Mouse (Mus musculus): ENCODE results near the gene Dlx6. TPM values are rescaled to one million over a fixed set of nuclear protein-coding genes. Genes with fewer than 3 reads are reported as not detected.

Gene Dlx6
- polyA plus RNA-seq, 1 experiment from 2014 or later = not detected

DNA sequence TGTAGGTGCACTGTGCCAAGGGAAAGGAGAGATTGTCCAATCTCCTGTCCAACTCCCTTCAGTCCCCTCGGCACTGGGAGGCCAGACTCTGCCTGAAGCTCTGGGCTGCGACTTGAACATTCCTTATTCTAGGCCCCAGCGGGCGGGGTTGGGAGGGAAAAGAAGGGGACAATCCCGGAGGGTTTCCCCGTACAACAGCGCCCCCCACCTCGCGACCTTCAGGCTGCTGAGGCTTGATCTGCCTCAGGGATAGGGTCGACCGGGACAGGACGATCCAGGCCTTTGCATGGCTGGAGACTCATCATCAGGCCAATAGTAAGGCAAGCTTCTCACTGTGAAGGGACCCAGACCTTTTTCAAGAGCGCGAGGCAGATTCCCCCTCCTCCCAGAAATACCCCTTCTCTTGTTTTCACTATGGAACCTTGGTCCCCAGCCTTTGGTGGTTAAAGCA, 15.7 kb downstream of the Dlx6 start:
- Histone ChIP-seq H3K9ac (ENCODE audit: low read depth, low read length) (no peak overlapping the region), H3K27me3 (replicated peaks; ENCODE audit: control insufficient read depth, insufficient read depth, low read length) (peaks cover 98% of the 10 kb centered on the region)

DNA sequence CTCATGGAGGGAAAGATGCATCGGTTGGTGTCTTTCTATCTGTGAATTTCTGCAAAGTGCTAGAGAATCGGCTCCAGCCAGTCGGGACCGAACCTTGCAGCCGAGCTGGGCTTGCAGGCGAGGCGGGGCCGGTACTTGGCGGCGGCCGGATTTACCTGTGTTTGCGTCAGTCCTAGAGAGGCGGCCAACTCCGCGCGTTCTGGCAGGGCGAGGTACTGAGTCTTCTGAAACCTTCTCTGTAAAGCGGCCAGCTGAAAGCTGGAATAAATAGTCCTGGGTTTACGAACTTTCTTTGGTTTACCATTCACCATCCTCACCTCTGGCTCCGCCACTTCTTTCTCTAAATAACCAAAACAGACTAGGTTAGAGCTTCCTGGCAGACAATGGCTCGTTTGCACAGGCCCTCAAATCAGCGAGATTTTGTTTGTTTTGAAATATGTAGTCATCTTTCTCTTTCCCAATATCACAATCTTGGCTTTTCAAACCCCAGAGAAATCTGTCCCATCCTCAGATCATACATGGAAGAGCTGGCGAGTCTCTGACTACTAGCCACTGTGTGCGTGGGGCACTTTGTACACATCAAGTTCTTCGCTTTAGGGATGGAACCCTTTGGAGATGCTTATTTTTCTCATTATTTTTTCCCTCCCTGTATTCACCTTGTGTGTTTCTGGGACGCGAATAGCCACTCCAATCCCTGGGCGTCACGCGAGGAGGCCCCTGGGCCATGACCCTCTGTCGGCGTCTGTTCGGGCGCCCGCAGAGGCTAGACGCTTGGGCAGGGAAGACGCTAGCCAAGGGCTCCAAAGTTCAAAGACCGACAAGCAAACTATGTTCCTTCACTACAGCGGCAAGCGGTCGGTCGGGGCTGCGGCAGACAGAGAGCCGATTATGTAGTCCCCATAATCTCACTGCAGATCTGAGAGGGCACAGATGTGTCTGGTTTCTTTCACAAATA, 16.5 kb downstream of the Dlx6 start:
- H3K4me2 ChIP-seq (replicated peaks; ENCODE audit: low read depth) = no peak overlapping the region
- ATAC-seq = no peak
- no peak overlapping the region for H3K27ac ChIP-seq (ENCODE audit: low read depth, low read length)
- H3K4me1 ChIP-seq (replicated peaks; ENCODE audit: control insufficient read depth, insufficient read depth, low read length) = no peaks in the 10 kb centered on the region
- no peaks in the 10 kb centered on the region for H3K9me3 ChIP-seq (ENCODE audit: control insufficient read depth)
- H3K9ac ChIP-seq (ENCODE audit: low read depth, low read length) = no peak overlapping the region
- 4% methylated on average over 44 of the region's 44 CpGs for WGBS
- H3K36me3 ChIP-seq (ENCODE audit: control insufficient read depth, insufficient read depth) = no peaks in the 10 kb centered on the region
- H3K4me3 ChIP-seq (ENCODE audit: low read depth, low read length) = no peak overlapping the region
- H3K27me3 ChIP-seq (replicated peaks; ENCODE audit: control insufficient read depth, insufficient read depth, low read length) = peaks cover 95% of the 10 kb centered on the region
- TF ChIP-seq CTCF (IDR thresholded peaks at IDR 0.05; ENCODE audit: low read depth) = no peak

More for the DNA sequence above, 15.7 kb downstream of the Dlx6 start:
- 2% methylated on average over 14 of the region's 14 CpGs for WGBS
- Histone ChIP-seq H3K36me3 (ENCODE audit: control insufficient read depth, insufficient read depth) (no peaks in the 10 kb centered on the region), H3K4me3 (ENCODE audit: low read depth, low read length) (no peak overlapping the region), H3K4me1 (replicated peaks; ENCODE audit: control insufficient read depth, insufficient read depth, low read length) (no peaks in the 10 kb centered on the region), H3K27ac (ENCODE audit: low read depth, low read length) (no peak overlapping the region), H3K4me2 (replicated peaks; ENCODE audit: low read depth) (no peak overlapping the region), H3K9me3 (ENCODE audit: control insufficient read depth) (no peaks in the 10 kb centered on the region)
- no peak for ATAC-seq
- no peak for TF ChIP-seq CTCF (IDR thresholded peaks at IDR 0.05; ENCODE audit: low read depth)

DNA sequence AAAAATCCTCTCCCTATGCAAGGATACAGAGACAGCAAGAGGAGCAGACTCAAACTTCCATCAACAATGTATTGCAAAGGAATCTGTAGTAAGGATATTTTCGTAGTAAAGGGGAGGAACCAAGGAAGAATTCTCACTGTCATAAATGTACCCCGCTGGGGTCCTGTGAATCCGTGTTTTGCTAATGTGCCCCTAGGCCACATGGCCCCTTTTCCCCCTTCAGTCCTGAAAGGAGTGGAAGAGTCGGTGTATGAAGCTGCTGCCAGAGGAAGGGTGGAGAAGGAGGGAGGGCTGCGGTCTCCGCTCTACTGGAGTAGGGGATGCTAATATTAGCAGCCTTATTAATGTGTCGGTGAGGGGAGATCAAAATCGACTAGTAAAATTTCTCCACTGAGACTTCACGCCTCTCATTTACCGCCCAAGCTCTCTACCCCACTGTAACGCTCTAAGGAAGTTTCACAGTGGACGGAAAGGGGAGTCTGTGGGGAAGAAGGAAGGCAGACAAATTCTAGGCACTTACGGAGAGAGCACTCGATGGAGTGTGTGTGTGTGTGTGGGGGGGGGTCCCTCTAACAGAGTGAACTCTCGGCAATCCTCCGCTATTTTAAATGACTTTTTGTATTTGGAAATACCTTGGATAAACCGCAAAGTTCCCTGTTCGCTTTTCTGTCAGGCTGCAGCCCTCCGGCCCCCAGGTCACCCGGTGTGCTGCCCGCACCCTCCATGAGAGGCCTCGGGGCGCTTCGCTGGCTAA, 17.4 kb downstream of the Dlx6 start:
- WGBS = 3% methylated on average over 24 of the region's 24 CpGs
- peaks cover 90% of the 10 kb centered on the region for H3K27me3 ChIP-seq (replicated peaks; ENCODE audit: control insufficient read depth, insufficient read depth, low read length)
- H3K9me3 ChIP-seq (ENCODE audit: control insufficient read depth) = no peaks in the 10 kb centered on the region
- H3K4me1 ChIP-seq (replicated peaks; ENCODE audit: control insufficient read depth, insufficient read depth, low read length) = no peaks in the 10 kb centered on the region
- no peak for ATAC-seq
- no peaks in the 10 kb centered on the region for H3K36me3 ChIP-seq (ENCODE audit: control insufficient read depth, insufficient read depth)
- 0 out of 2 replicates have a peak overlapping the region, but pooled peaks have one; percentile 61 for H3K4me2 ChIP-seq (replicated peaks; ENCODE audit: low read depth)
- no peak for TF ChIP-seq CTCF (IDR thresholded peaks at IDR 0.05; ENCODE audit: low read depth)
- H3K27ac ChIP-seq (ENCODE audit: low read depth, low read length) = no peak overlapping the region
- H3K9ac ChIP-seq (ENCODE audit: low read depth, low read length) = no peak overlapping the region
- peak overlapping the region; percentile 33; the same call in 1 of the 2 replicates for H3K4me3 ChIP-seq (ENCODE audit: low read depth, low read length)

- no peak for ATAC-seq
- Histone ChIP-seq H3K4me1 (replicated peaks; ENCODE audit: control insufficient read depth, insufficient read depth, low read length) (no peaks in the 10 kb centered on the region), H3K27me3 (replicated peaks; ENCODE audit: control insufficient read depth, insufficient read depth, low read length) (peaks cover 84% of the 10 kb centered on the region), H3K4me2 (replicated peaks; ENCODE audit: low read depth) (peak overlapping the region; percentile 61), H3K9me3 (ENCODE audit: control insufficient read depth) (no peaks in the 10 kb centered on the region), H3K36me3 (ENCODE audit: control insufficient read depth, insufficient read depth) (no peaks in the 10 kb centered on the region), H3K4me3 (ENCODE audit: low read depth, low read length) (peak overlapping the region; percentile 33), H3K9ac (ENCODE audit: low read depth, low read length) (no peak overlapping the region), H3K27ac (ENCODE audit: low read depth, low read length) (no peak overlapping the region)
- 1% methylated on average over 30 of the region's 30 CpGs for WGBS
- TF ChIP-seq CTCF (IDR thresholded peaks at IDR 0.05; ENCODE audit: low read depth) = no peak
Observed at GRCm38 (mm10) chr6:6881115-6881637, 18.0 kb downstream of the Dlx6 start.

DNA sequence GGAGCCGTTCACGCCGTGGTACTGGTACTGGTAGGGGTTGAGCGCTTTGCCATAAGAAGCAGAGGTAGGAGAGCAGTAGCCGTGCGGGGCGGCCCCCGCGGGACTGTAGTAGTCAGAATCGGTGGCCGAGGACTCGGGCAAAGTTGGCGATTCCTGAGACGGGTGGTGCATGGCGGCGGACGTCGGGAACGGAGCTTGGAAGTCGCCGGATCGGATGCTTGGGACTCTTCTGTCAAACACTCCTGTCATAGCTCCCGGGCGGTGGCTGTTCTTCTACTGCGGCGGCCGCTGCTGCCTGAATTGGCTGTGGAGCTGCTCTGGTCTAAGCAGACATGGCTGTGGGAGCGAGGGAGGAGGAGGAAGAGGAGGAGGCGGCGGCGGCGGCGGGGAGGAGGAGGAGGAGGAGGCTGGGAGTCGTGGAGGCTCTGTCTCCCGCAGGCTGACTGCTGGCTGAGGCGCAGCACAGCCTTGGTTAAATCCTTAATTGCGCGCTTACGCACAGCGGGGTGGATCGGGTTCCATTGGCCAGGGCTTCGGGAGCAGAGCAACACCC, 18.6 kb downstream of the Dlx6 start, which contains the start of gene Dlx5:
Gene Dlx5 (minus strand): TSS at position 448 of the 553 bp plus-strand sequence.
- no peak for TF ChIP-seq CTCF (IDR thresholded peaks at IDR 0.05; ENCODE audit: low read depth)
- Histone ChIP-seq H3K4me1 (replicated peaks; ENCODE audit: control insufficient read depth, insufficient read depth, low read length) (no peaks in the 10 kb centered on the region), H3K27me3 (replicated peaks; ENCODE audit: control insufficient read depth, insufficient read depth, low read length) (peaks cover 79% of the 10 kb centered on the region), H3K27ac (ENCODE audit: low read depth, low read length) (no peak within 1 kb of the TSS), H3K9me3 (ENCODE audit: control insufficient read depth) (no peaks in the 10 kb centered on the region), H3K4me2 (replicated peaks; ENCODE audit: low read depth) (peak within 1 kb of the TSS; percentile 61), H3K9ac (ENCODE audit: low read depth, low read length) (no peak within 1 kb of the TSS), H3K36me3 (ENCODE audit: control insufficient read depth, insufficient read depth) (no peaks in the 10 kb centered on the region), H3K4me3 (ENCODE audit: low read depth, low read length) (peak within 1 kb of the TSS; percentile 33)
- ATAC-seq = no peak
- WGBS = under 1% methylated on average over 39 of the region's 42 CpGs

All from intestine, postnatal 0 days (tissue).